Mouse (Mus musculus): ENCODE results near the gene Zic5.

Zic5 gene

DNA sequence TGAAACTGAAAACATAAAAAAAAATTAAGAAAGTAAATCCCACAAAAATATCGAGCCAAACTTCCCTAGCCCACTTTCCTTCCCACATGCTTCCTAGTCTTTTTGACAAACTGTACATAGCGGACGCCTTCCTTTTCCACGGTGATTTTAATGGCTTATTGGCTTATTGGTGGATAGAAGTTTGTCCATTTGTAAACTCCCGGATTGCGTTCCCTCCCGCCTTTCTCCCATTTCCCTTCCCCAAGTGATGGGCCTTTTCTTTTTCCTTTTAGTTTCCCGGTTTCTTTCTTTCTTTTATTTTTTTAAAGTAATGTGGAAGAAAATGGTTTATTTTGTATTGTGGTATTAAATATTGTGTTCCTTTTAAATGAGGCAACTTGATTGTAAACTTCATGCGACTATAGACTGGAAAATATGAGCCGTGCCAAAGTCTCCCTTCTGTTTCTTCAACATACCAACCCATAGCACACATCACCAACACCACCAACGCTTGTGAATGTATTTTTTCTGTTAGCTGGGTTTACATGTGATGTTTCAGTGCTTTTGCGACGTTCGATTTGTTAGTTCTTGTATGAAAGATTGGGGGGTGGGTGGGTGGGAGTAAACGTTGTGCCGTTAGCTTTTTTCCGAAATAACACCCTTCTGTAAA is 14.1 kb upstream of the Zic5 start:
- no peak for DNase-seq

DNA sequence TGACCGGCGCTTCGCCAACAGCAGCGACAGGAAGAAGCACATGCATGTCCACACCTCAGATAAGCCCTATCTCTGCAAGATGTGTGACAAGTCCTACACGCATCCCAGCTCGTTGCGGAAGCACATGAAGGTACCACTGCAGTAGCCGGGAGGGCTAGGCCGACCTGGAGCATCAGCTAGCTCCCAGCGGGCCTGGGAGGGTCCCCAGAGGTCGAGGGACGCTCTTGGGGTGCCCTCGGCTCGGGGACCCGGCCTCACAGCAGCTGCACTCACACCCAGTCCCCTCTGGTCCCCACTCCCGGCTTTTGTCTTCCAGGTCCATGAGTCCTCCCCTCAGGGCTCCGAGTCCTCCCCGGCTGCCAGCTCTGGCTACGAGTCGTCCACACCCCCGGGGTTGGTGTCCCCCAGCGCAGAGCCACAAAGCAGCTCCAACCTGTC is 13.1 kb upstream of the Zic5 start:
- DNase-seq, result no peak

DNA sequence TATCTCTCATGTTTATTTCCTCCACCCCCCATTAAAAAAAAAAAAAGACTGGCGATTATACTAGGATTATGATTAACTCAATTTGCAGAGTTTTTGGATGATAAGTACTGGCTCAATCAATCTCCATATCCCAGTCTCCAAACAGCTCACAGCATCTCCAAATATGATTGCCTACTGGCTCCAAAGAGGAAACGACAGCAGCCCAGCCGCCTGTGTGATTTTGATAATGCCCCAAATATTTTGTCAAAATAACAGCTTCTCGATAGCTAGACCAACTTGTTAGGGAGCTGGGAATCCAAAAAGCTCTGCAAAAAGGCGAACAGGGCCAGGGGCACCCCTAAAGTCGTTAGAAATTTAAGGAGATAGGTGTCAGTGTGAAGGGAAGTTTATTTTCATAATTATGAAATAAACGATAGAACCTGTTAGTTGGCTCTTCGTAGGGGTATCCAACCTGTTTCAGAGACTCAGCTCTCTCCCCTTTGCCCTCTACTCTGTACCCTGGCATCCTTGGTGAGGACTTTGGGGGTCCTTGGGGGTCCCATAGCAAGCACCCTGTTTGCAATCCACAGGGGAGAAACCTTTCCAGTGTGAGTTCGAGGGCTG is 12.6 kb upstream of the Zic5 start:
- no peak for DNase-seq

DNA sequence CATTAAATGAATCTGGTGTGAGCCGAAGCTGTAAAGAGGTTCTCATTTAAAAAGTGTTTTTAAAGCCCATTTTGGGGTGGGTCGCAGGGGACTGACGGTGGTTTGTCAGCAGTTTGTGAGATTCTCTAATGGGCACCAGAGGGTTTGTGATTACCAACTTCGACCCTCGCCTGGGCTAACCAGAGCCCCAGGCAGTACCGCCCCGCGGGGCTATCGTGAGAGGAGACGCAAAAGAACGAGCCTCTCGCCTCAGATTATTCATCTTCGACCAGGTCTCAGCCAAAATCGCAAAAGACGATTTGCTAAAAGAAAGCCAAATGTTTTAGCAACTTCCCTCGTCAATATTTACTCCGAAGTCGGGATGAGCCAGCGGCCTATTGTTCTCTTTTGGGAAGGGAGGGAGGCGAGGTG is 11.8 kb upstream of the Zic5 start:
- no peak for DNase-seq

DNA sequence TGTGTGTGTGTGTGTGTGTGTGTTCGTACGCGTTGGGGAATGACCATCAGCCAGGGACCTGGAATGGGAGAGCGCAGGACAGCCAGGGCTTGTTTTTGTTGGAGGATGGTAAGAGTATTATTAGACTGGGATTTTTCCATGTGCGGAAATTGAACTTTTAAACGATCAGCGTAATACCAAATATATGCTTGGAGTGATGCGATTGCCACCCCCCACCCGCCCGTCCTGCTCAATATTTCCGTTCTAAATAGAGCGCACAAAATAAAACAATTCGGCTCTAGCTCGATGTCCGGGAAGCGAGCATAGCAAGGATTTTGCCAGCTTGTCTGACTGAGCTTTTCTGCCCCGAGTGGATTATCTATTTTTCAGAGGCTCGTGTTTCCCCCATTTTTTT is 11.3 kb upstream of the Zic5 start:
- no peak for DNase-seq

DNA sequence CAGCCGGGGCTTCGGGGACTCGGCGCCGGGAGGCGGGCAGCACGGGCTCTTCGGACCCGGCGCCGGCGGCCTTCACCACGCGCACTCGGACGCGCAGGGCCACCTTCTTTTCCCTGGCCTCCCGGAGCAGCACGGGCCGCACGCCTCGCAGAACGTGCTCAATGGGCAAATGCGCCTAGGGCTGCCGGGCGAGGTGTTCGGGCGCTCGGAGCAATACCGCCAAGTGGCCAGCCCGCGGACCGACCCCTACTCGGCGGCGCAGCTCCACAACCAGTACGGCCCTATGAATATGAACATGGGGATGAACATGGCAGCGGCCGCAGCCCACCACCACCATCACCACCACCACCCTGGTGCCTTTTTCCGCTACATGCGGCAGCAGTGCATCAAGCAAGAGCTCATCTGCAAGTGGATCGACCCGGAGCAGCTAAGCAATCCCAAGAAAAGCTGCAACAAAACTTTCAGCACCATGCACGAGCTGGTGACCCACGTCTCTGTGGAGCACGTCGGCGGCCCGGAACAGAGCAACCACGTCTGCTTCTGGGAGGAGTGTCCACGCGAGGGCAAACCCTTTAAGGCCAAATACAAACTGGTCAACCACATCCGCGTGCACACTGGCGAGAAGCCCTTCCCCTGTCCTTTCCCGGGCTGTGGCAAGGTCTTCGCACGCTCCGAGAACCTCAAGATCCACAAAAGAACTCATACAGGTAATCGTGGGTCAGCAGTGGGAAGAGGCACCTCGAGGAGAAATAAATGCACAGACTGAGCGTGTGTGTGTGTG is 10.8 kb upstream of the Zic5 start:
- no peak for DNase-seq

DNA sequence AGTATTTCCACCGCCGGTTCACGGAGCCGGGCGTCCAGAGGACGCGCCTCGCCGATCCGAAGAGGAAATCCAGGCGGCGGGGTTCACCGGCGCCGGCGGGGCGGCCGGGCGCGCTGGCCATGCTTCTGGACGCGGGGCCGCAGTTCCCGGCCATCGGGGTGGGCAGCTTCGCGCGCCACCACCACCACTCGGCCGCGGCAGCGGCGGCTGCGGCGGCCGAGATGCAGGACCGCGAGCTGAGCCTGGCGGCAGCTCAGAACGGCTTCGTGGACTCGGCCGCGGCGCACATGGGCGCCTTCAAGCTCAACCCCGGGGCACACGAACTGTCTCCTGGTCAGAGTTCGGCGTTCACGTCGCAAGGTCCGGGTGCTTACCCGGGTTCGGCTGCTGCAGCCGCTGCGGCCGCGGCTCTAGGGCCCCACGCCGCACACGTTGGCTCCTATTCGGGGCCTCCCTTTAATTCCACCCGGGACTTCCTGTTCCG is 10.1 kb upstream of the Zic5 start:
- DNase-seq, result no peak

DNA sequence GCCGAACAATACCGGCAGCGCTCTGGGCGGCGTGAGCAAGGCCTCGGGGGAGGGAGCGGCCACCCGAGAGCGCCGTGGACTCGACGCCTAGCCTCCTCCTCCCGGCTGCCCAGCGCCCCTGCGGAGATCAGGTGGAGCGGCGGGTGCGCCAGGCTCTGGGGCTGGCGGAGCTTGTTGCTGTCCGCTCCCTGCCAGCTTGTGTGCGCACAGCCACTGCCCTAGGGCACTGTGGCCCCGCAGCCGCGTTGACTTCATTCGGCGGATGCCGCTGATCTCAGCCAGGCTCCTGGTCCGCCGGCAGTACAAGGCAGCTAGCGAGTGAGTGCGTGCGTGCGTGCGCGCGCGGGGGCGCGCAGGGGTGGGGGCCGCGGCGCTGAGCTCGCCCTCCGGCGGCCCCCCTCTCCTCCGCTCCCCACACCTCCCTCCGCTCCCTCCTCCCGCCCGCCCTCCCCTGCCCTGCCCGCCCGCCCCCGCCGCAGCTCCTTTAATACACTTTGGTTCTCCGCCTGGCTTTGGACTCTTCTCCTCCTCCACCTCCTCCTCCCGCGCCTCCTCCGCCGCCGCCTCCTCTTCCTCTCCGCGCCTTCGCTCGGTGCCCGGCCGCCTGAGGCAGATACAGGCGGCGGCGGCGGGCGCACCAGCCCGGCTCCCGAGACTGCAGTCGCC is 9.5 kb upstream of the Zic5 start, which contains the start of gene Zic2:
Gene Zic2, plus strand, starts transcription at position 545 of the 666 bp plus-strand sequence.
- no peak for DNase-seq

DNA sequence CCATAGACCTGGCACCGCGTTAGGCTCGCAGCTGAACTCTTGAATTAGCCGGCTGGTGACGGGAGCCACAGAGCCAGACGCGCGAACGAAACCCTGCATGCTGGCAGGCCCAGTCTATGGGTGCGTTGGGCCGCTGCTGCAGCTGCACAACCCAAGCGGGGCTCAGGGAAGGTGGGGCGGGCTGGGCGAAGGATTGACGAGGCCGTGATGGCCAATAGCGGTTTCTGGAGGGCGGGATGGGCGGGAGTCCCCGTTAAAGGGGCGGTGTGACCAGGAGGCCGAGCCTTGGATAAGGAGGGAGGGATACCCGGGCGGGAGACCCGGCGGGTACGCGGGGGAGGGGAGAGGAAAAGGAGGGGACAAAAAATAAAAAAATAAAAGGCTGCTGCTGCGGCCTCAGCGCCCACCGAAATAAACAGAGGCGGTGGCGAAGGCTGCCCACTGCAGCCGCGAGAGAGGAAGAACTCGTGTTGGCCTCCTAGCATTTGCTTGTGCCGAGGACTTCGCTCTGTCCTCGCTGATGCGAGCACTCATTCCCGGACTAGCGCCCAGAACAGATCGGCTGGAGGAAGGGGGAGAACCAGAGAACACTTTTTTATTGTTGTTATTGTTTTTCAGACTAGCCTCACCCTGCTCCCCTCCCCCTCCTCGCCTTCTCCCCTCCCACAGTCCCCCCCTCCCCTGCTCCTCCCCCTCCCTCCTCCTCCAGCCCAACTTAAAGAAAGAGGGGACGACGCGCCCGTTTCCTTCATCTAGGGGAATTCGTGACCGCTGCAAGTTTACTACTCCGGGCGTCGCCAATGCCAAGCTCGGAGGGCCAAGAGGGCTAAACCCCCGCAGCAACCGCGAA is 8.8 kb upstream of the Zic5 start:
- no peak for DNase-seq

DNA sequence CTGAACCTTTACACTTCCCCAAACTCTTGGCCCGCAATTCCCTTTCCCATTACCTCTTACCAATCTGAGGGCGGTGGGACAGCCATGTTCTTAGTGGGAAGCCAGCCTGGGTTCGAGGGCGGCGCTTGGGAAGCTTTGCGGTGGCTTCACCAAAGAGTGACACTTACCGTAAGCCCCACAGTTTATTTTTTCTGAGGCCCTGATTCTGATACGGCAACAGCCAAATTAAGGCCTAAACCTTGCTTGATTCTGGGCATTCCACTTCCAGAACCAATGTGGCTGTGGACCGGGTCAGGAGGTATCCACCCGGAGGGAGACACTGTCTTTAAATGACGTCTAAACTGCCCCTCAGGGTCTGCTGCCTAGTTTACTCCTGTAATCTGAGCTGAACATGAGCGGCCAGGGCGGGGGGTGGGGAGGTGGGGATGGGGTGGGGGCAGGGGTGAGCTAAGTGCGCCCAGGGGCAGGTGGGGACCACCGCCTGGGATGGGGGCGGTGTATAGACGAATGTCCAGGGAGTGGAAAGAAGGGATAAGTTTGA is 7.8 kb upstream of the Zic5 start:
- no peak for DNase-seq

DNA sequence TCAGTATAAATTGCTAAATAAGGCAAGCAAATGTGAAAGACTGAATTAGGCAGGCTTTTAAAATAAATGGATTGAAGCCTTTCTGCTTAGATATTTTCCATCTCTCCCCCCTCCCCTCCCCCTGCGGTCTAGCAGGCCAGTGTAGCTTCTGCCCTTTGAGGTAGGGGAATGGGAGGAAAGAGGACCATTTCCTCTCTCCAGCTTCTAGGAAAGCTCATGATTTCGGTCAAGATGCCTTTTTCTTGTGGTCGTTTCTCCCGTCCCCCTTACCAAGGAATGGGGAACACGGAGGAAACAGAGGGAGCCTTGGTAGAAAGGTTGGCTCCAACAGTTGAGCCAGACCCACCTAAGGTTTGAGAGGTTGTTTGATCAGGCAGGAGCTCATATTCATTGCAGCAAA is 7.2 kb upstream of the Zic5 start:
- DNase-seq, result no peak

DNA sequence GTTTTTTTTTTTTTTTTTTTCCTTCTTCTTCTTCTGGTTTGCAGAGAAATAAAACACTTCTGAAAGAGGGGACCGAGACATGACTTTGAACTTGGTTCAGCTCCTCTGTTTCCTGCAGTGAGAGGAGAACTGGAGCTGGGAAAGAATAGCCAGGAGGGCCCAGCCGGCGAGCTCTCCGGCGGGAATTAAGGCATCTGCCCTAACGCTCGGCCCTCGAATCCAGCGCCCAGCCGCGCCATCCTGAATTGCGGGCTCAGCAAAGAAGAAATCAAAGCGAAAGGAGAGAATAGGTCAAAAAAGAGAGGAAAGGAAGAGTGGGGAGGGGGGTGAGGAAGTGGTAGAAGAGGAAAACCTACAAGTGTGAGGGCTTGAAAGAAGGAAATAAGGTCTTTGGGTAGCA is 6.7 kb upstream of the Zic5 start:
- DNase-seq, result no peak

DNA sequence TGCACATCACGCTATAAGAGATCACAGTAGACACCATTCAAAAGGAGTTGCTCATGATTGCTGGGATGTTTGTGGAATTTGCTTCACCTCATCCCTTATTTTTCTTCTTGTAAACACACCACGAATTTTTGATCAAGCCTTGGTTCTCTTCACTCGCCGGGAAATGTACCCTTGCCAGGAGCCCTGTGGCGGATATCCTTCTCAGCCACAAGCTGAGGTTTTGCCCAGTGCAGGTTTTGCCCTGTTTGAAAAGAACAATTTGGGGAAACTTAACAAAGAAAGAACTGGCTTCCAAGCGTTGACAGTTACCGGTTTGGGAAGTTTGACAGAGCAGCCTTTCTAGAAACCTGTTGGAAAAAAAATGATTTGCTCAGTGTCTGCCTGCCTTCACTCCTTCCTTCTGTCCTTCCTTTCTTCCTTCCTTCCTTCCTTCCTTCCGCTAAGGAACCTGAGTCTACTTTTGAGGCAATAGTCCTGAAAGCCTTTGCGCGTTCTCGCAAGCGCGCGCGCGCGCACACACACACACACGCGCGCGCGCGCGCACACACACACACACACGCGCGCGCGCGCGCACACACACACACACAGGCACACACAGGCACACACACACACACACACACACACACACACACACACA is 6.1 kb upstream of the Zic5 start:
- no peak for DNase-seq

DNA sequence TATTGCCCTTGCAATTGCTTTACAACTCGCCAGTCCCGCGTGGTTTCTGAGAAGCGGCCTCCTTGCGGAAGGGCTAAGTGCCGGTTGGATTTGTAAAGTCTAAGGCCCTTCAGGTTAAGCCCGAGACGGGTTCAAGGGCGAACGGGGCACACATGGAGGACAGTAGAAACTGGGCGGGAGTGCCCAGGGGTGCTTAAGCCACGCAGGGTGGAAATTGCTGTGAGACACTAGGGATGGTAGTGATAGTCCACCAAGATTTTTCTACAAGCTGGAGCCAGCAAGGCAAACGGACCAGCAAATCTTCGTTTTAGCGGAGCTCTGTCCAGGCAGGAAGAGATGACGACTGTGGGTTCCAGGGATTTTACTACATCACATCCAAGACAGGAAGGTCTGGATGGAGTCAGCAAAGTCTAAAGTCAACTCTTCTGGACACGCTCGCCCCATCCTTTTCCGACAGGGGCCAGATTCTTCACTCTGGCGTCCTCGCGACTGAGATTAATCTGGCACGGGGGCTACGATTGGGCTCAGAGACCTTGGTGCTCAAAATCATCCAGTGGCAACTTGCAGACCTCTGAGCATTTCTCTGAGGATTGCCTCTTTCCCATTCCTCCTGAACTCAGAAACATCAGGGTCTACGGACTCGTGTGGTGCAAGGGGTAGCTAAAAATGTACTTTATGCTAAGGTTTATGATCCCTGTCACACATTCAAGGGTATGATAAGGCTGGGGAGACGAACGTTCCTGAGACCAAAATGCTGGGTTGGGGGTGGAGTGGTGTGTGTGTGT is 3.7 kb upstream of the Zic5 start:
- DNase-seq, result no peak

DNA sequence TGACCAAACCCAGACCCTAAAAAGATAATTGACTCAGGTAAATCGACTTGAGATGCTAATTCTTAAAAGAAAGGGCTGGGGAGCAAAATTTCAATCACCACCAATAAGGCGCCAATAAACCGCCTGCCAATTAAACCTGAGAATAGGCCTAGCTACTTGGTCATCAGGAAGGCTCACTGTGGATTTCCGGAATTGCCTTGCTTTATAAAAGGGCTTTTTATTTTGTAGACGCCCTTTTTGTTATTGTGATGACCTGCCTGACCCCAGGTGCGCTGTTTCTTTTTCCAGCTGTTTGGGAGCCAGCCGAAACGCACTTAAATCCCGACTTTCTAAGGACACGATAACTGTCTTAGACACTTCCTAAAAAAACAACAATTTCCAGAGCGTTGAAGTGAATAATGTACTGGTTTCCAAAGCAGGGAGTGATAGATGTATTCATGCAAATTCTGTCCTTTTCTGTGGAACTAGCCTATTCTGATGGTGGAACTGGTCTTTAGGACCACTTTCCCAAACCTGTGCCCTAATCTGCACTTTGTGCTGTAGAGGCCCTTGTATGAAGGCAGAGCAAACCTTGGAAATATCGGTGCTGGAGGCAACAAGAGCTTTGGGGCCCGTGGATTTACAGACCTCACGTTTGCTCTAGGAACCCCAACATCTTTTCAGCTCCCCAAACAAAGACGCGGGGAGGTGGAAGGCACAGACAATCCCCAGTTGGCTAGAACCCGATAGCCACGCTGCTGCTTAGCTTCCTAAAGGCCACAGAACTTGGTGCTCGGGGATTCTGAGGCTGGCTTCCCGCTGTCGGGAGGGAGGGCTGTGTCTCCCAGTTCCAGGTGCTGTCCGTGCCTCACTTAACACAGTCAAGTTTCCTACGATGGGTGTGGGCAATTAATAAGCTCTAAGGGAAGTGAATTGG is 2.7 kb upstream of the Zic5 start:
- no peak for DNase-seq

DNA sequence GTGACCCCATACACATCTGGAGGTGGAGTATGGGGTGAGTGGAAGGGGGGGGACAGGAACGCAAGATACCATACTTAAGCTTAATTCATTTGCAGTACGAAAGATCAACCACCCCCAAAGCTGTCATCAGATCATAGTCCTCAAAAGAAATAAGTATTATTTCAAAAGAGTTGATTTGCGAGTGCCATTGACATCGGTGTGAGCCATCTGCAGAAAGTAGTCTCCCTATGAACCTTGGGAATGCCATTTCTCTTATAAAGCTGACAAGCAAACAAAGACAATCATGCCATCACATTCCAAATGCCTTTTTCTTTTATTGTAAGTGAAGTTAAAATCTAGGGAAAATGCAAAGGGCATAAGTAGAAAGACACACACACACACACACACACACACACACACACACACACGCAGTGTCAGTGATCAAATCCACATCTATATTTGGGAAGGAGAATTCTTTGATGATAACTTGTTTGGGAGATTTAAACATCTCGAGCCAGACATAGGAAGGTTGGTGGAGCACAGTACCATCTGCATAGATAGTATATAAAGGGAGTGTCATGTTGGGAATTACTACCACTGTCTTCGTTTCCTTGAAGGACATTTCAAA is 1.4 kb upstream of the Zic5 start:
- no peak for DNase-seq

DNA sequence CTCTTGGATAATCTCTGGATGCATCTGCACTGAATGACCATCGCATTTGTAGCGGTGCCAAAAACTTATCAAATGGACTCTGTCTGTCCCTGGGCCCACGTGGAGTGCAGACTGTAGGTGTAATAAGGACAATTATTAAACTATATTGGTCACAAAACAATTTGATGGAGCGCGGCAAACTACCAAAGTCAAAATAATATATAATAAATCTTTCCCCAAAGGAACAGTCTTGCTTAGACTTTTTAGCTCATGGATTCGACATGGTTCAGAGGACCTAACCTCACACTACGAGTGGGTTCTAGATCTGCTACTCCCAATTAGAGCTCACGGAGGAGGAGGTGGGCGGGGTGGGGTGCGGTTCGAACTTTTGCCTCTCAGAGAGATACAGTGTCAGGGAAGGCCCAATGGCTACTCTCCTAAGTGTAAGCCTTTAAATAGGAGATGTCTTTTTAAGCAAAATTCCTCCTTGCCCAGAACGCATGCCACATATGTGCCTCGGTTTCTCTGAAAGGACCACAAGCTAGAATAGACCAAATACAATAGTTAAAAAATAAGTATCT is 534 bp upstream of the Zic5 start:
- DNase-seq, result no peak

DNA sequence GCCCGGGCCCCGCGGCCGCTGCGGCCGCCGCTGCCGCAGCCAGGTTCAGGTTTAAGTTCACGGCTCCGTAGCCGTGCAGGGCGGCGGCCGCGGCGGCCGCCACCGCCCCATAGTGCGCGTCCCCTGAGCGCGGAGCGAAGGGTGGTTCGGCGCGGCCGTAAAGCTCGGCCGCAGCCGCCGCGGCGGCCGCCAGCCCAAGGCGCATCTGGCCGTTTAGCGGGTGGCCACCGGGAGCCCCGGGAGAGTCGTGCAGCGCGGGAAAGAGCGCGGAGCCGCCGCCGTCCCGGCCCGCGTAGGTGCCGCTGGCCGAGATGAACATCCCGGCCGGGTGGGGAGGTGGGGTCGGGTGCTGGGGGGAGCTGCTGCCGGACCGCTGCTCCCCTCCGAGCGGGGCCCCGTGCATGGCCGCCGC is 1.1 kb downstream of the Zic5 start:
- no peak for DNase-seq
